14 mouse cellular contexts compared by ENCODE assay signal in the genomic region with DNA sequence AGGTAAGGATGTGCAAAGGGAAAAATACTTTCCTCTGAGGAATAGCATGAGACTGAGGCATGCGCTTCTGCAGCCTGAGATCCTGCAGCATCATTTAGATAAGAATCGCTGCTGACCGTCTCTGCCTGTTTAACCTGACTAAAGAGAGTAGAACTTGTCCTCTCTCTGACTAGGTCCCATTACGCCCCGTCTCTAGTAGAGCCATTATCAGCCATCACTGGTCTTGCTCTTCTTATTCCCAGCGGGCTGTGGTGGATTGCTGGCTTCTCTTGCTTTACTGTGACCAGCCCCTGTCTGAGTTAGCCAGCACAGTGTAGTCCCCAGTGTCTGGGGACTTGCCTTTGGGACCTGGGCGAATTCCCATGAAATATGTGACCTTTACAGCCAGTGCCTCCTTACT.
"Had no signal": no experiment of that assay in that cellular context is flagged by ENCODE, and none has a peak within 500 bp of the region (broad histone marks: within the 10 kb centered on the region; RNA-seq: fewer than 3 reads in every experiment).

No protein-coding gene starts in this region.

- H3K9me3 ChIP-seq: limb, embryonic 13.5 days; liver, embryonic 15.5 days; neural tube, embryonic 13.5 days had no signal

- H3K36me3 ChIP-seq: limb, embryonic 13.5 days; liver, embryonic 15.5 days; neural tube, embryonic 13.5 days had no signal

- H3K9ac ChIP-seq: limb, embryonic 13.5 days; liver, embryonic 15.5 days; neural tube, embryonic 13.5 days had no signal

- ATAC-seq: intestine, postnatal 0 days had no signal

- H3K4me3 ChIP-seq: limb, embryonic 13.5 days; liver, embryonic 15.5 days; neural tube, embryonic 13.5 days had no signal

- DNase-seq: kidney, adult 8-10 months; kidney, postnatal 36 days; left cerebral cortex, postnatal 4 days; lung, adult 2 months; lung, postnatal 10 days; lung, postnatal 4 days; midbrain, embryonic 14.5 days; right cerebral cortex, postnatal 14 days; thymus, postnatal 36 days had no signal

- H3K4me2 ChIP-seq: limb, embryonic 13.5 days; liver, embryonic 15.5 days; neural tube, embryonic 13.5 days had no signal

- H3K27ac ChIP-seq: kidney, postnatal 0 days; limb, embryonic 13.5 days; liver, embryonic 15.5 days; neural tube, embryonic 13.5 days had no signal

- H3K27me3 ChIP-seq: limb, embryonic 13.5 days; liver, embryonic 15.5 days; neural tube, embryonic 13.5 days had no signal
